Mouse (Mus musculus) embryonic fibroblast, embryonic 13.5 days (primary cell): ENCODE results near the gene Atf6. TPM values are rescaled to one million over a fixed set of nuclear protein-coding genes. Genes with fewer than 3 reads are reported as not detected.

Experiments
- H3K27ac ChIP-seq: 2 replicates; pipeline ENCODE4 v1.5.1; 2012; ENCODE audit warnings: low read length, control low read depth, inconsistent platforms; ENCODE audit not compliant: insufficient read depth
- H3K4me1 ChIP-seq: 2 replicates; pipeline ENCODE4 v1.6.1; 2011; ENCODE audit warnings: low read length; ENCODE audit not compliant: control insufficient read depth, insufficient read depth
- H3K4me3 ChIP-seq: 2 replicates; pipeline ENCODE4 v1.5.1; 2011; ENCODE audit warnings: mild to moderate bottlenecking, control low read depth, low read length; ENCODE audit not compliant: insufficient read depth
- CTCF ChIP-seq: IDR thresholded peaks from 2 replicates; pipeline ENCODE4 v1.5.1; 2011; ENCODE audit warnings: mild to moderate bottlenecking, control low read depth, low read length, moderate library complexity, borderline replicate concordance; ENCODE audit not compliant: insufficient read depth
- POLR2A ChIP-seq: IDR thresholded peaks from 2 replicates; pipeline ENCODE4 v1.6.1; 2011; ENCODE audit warnings: low read depth, mild to moderate bottlenecking, control low read depth, low read length, moderate library complexity
- polyA plus RNA-seq: library from polyadenylated mRNA; stranded (reverse); fragments of >200 nt; gene quantifications from 2 replicates; pipeline ENCODE4 v1.2.4, GENCODE M21; 2011; ENCODE audit warnings: low read depth; ENCODE audit not compliant: missing spikeins, insufficient read length

Atf6 gene
- polyA plus RNA-seq, 1 experiment: 26.8 TPM

GRCm38 (mm10) chr1:170700496-170701027, 167.0 kb downstream of the Atf6 start:
- TF ChIP-seq POLR2A (no peak), CTCF (no peak)
- Histone ChIP-seq H3K4me3 (no peak overlapping the region), H3K4me1 (peaks cover 18% of the 10 kb centered on the region; the same call in 1 of the 2 replicates), H3K27ac (peak overlapping the region; percentile 63)

DNA sequence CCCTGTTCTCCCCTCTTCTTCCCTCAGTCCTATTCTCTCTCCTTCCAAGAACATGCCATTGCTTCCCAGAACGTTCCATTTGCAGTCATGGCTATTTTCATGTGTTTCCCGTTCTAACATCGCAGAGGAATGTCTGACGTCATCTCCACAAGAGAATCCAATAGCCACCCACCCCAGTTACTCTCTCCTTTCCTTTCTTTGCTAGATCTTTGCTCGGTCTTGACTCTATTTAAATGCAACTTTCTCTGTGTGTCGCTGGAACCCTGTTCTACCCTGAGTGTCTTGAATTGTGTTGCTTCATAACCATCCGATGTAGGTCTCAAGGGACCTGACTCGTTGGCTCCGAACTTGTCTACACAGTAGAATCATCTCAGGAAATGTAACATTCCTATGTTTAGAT, 168.0 kb downstream of the Atf6 start:
- peak overlapping the region; percentile 63 for H3K27ac ChIP-seq
- TF ChIP-seq CTCF (no peak), POLR2A (no peak)
- H3K4me3 ChIP-seq: no peak overlapping the region
- H3K4me1 ChIP-seq: peaks cover 14% of the 10 kb centered on the region; the same call in 1 of the 2 replicates

DNA sequence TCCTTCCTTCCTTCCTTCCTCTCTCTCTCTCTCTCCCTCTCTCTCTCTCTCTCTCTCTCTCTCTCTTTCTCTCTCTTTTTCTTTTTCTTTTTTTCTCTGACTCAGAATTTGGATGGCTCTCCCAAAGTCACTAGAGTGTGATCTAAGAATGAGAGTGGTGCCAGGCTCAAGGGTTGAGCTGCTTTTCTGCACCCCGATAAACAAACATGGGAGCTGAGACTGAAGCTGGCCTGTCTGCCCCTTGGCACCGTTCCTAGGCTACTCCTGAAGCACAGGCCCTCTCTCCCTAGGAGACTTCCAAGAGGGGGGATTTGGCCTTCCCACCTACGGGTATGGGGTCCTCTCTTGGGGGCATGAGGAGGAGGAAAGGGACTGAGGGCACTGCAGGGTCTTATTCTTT, 168.8 kb downstream of the Atf6 start:
- TF ChIP-seq CTCF (no peak), POLR2A (no peak)
- Histone ChIP-seq H3K4me3 (no peak overlapping the region), H3K4me1 (peaks cover 14% of the 10 kb centered on the region; the same call in 1 of the 2 replicates), H3K27ac (peak overlapping the region; percentile 63)

- Histone ChIP-seq H3K27ac (no peak overlapping the region), H3K4me1 (peaks cover 14% of the 10 kb centered on the region; the same call in 1 of the 2 replicates), H3K4me3 (no peak overlapping the region)
- TF ChIP-seq CTCF: no peak
- no peak for TF ChIP-seq POLR2A
These were observed 169.7 kb downstream of the Atf6 start for GRCm38 (mm10) chr1:170697771-170698356.

- Histone ChIP-seq H3K4me3 (no peak overlapping the region), H3K27ac (no peak overlapping the region), H3K4me1 (peaks cover 10% of the 10 kb centered on the region; the same call in 1 of the 2 replicates)
- no peak for TF ChIP-seq POLR2A
These were observed 170.6 kb downstream of the Atf6 start for GRCm38 (mm10) chr1:170696996-170697395.

- TF ChIP-seq POLR2A: no peak
- no peak for TF ChIP-seq CTCF
- Histone ChIP-seq H3K4me1 (peaks cover 10% of the 10 kb centered on the region; the same call in 1 of the 2 replicates), H3K27ac (no peak overlapping the region)
These were observed 172.2 kb downstream of the Atf6 start for GRCm38 (mm10) chr1:170695326-170695725.

GRCm38 (mm10) chr1:170694821-170695291, 172.7 kb downstream of the Atf6 start:
- TF ChIP-seq POLR2A (no peak), CTCF (no peak)
- no peak overlapping the region for H3K27ac ChIP-seq
- H3K4me1 ChIP-seq: peaks cover 6% of the 10 kb centered on the region; the same call in 1 of the 2 replicates
- H3K4me3 ChIP-seq: no peak overlapping the region

More at GRCm38 (mm10) chr1:170695326-170695725, 172.2 kb downstream of the Atf6 start:
- no peak overlapping the region for H3K4me3 ChIP-seq

DNA sequence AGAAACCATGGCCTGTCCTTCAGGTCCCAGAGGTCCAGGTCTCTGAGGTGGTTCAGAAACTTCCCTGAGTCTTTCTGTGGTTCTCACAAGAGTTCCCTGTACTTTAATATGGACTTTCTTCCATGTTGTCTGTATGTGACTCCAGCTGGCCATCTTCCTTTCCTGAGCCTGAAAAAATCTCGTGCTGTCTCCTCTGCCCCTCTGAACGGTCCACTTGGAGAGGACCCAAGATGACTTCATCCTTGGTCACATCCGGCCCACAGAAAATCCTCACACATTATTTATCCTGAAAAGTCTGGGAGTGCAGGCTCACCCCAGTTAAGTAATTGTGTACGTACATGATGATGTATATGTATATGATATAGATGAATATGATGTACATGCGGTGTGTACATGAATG, 176.3 kb downstream of the Atf6 start:
- H3K4me3 ChIP-seq: no peak overlapping the region
- TF ChIP-seq CTCF (no peak), POLR2A (no peak)
- no peaks in the 10 kb centered on the region for H3K4me1 ChIP-seq
- no peak overlapping the region for H3K27ac ChIP-seq

DNA sequence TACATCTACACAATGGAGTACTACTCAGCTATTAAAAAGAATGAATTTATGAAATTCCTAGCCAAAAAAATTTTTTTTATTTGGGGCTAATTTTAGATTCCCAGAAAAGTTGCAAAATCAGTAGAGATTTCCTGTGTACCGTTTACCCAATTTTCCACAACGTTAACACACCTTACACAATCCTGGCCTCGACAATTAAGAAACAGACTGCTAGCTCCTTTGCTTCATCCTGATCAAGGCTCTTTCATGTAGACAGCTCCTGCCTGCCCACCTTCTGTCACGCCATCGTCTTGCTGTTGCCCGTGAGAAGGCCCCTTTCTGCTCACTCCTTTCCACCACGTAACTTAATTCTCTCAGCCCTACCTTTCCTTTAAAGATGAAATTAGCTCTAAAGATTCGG, 177.8 kb downstream of the Atf6 start:
- TF ChIP-seq POLR2A (no peak), CTCF (no peak)
- Histone ChIP-seq H3K4me1 (no peaks in the 10 kb centered on the region), H3K4me3 (no peak overlapping the region), H3K27ac (no peak overlapping the region)

DNA sequence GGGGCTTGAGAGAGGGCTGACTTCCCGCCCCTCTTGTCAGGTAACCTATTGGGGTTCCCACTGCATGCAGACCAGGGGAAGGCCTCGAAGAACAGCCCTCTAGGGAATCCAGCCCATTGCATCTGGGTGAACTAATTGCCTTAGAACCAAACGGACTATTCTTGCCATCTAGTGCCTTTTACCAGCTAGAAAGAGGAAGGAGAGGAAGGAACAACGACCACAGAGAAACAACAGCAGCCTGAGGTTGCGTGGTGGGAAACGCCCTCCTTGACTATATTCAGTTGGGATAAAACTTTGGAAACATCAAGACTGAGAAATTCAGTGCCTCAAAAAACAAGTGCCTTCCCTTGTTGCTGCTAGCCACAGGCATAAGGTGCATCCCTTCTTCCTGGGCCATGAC, 183.7 kb downstream of the Atf6 start:
- Histone ChIP-seq H3K27ac (no peak overlapping the region), H3K4me3 (no peak overlapping the region), H3K4me1 (no peaks in the 10 kb centered on the region)
- TF ChIP-seq CTCF (no peak), POLR2A (no peak)
